Mouse (Mus musculus) forebrain, embryonic 14.5 days (tissue): ENCODE data around the gene Angptl8. TPM values are rescaled to one million over a fixed set of nuclear protein-coding genes. Genes with fewer than 3 reads are reported as not detected.

Experiments
- ATAC-seq: fragments of 200-750 bp; cut with Nextera tagmentation; 2 replicates; pipeline ENCODE4 v1.8.0; 2017; ENCODE audit warnings: mild to moderate bottlenecking, moderate library complexity
- DNase-seq: peaks from one replicate; pipeline ENCODE4 v3.0.0-alpha.2; 2015; ENCODE audit warnings: low spot score
- H3K27ac ChIP-seq: fragments of 300-500 bp; sonication (generic); 2 replicates; pipeline ENCODE4 v1.5.1; 2014; ENCODE audit warnings: low read depth, mild to moderate bottlenecking, control low read depth, low read length, moderate library complexity
- H3K27me3 ChIP-seq: fragments of 300-500 bp; sonication (generic); replicated peaks from 2 replicates; pipeline ENCODE4 v1.6.1; 2014; ENCODE audit warnings: low read length, control low read depth, mixed read lengths; ENCODE audit not compliant: control insufficient read depth, insufficient read depth
- H3K36me3 ChIP-seq: fragments of 300-500 bp; sonication (generic); 2 replicates; pipeline ENCODE4 v1.6.1; 2014; ENCODE audit warnings: low read length, control low read depth; ENCODE audit not compliant: control insufficient read depth, insufficient read depth
- H3K4me1 ChIP-seq: fragments of 300-500 bp; sonication (generic); 2 replicates; pipeline ENCODE4 v1.6.1; 2014; ENCODE audit warnings: antibody characterized with exemption, low read length, control low read depth; ENCODE audit not compliant: control insufficient read depth, insufficient read depth
- H3K4me2 ChIP-seq: fragments of 300-500 bp; sonication (generic); 2 replicates; pipeline ENCODE4 v1.6.1; 2014; ENCODE audit warnings: mild to moderate bottlenecking, control low read depth, low read length
- H3K4me3 ChIP-seq: fragments of 300-500 bp; sonication (generic); 2 replicates; pipeline ENCODE4 v1.5.1; 2014; ENCODE audit warnings: low read depth, low read length, control low read depth
- H3K9ac ChIP-seq: fragments of 300-500 bp; sonication (generic); 2 replicates; pipeline ENCODE4 v1.6.1; 2014; ENCODE audit warnings: mild to moderate bottlenecking, low read length, control low read depth, moderate library complexity
- H3K9me3 ChIP-seq: fragments of 300-500 bp; sonication (generic); replicated peaks from 2 replicates; pipeline ENCODE4 v1.6.1; 2016; ENCODE audit warnings: low read length, control low read depth, mixed read lengths; ENCODE audit not compliant: control insufficient read depth
- WGBS: fragments of 180-500 bp; shearing (Covaris S2); extraction: QIAGEN DNeasy Blood & Tissue Kit; methylation state at CpG from one replicate; pipeline ENCODE4 v1.1.7; 2014; 5-methylcytosine and 5-hydroxymethylcytosine counted together
- polyA plus RNA-seq: library from polyadenylated mRNA; unstranded; fragments of >200 nt; fragmentation: Nextera tagmentation; extraction: Ambion mirVana; gene quantifications from 2 replicates; pipeline ENCODE4 v1.2.1, GENCODE M21; 2014

Gene Angptl8
- polyA plus RNA-seq, 1 experiment from 2014 or later, result not detected

- no peaks in the 10 kb centered on the region for H3K27me3 ChIP-seq
- no peak overlapping the region for H3K4me3 ChIP-seq
- 89% methylated on average over 12 of the region's 12 CpGs for WGBS
- no peaks in the 10 kb centered on the region for H3K4me1 ChIP-seq
- H3K9me3 ChIP-seq, result no peaks in the 10 kb centered on the region
- no peak overlapping the region for H3K27ac ChIP-seq
- no peak overlapping the region for H3K9ac ChIP-seq
- ATAC-seq, result no peak
- H3K36me3 ChIP-seq, result no peaks in the 10 kb centered on the region
- DNase-seq, result no peak
- H3K4me2 ChIP-seq, result no peak overlapping the region
Observed at GRCm38 (mm10) chr9:21820183-21820582, 15.1 kb upstream of the Angptl8 start.

- 81% methylated on average over 6 of the region's 6 CpGs for WGBS
Observed at GRCm38 (mm10) chr9:21822686-21823085, 12.6 kb upstream of the Angptl8 start.

GRCm38 (mm10) chr9:21823957-21824356 is 11.4 kb upstream of the Angptl8 start:
- 68% methylated on average over 4 of the region's 4 CpGs for WGBS
- H3K9me3 ChIP-seq, result no peaks in the 10 kb centered on the region
- no peak overlapping the region for H3K27ac ChIP-seq
- DNase-seq (no peak), ATAC-seq (no peak)
- no peaks in the 10 kb centered on the region for H3K27me3 ChIP-seq
- no peak overlapping the region for H3K9ac ChIP-seq
- H3K4me1 ChIP-seq, result no peaks in the 10 kb centered on the region
- no peaks in the 10 kb centered on the region for H3K36me3 ChIP-seq
- H3K4me2 ChIP-seq, result no peak overlapping the region
- no peak overlapping the region for H3K4me3 ChIP-seq

More at GRCm38 (mm10) chr9:21822686-21823085, 12.6 kb upstream of the Angptl8 start:
- Histone ChIP-seq H3K9ac (no peak overlapping the region), H3K4me3 (no peak overlapping the region), H3K27ac (no peak overlapping the region), H3K9me3 (no peaks in the 10 kb centered on the region), H3K27me3 (no peaks in the 10 kb centered on the region), H3K4me2 (no peak overlapping the region), H3K4me1 (no peaks in the 10 kb centered on the region), H3K36me3 (no peaks in the 10 kb centered on the region)
- no peak for ATAC-seq
- no peak for DNase-seq

GRCm38 (mm10) chr9:21824366-21824765 is 10.9 kb upstream of the Angptl8 start:
- no peak for ATAC-seq
- no peaks in the 10 kb centered on the region for H3K9me3 ChIP-seq
- H3K27me3 ChIP-seq, result no peaks in the 10 kb centered on the region
- no peaks in the 10 kb centered on the region for H3K36me3 ChIP-seq
- H3K4me3 ChIP-seq, result no peak overlapping the region
- 66% methylated on average over 10 of the region's 10 CpGs for WGBS
- H3K4me1 ChIP-seq, result no peaks in the 10 kb centered on the region
- no peak overlapping the region for H3K4me2 ChIP-seq
- no peak for DNase-seq
- no peak overlapping the region for H3K9ac ChIP-seq
- H3K27ac ChIP-seq, result no peak overlapping the region

GRCm38 (mm10) chr9:21829834-21830460 is 5.4 kb upstream of the Angptl8 start:
- no peak for DNase-seq

GRCm38 (mm10) chr9:21830461-21830850 is 4.9 kb upstream of the Angptl8 start:
- ATAC-seq (no peak), DNase-seq (no peak)
- Histone ChIP-seq H3K36me3 (no peaks in the 10 kb centered on the region), H3K4me2 (no peak overlapping the region), H3K9ac (no peak overlapping the region), H3K27ac (no peak overlapping the region), H3K4me3 (no peak overlapping the region), H3K4me1 (no peaks in the 10 kb centered on the region), H3K9me3 (no peaks in the 10 kb centered on the region), H3K27me3 (no peaks in the 10 kb centered on the region)
- WGBS, result 72% methylated on average over 5 of the region's 5 CpGs

More at GRCm38 (mm10) chr9:21829834-21830460, 5.4 kb upstream of the Angptl8 start:
- Histone ChIP-seq H3K9me3 (no peaks in the 10 kb centered on the region), H3K36me3 (no peaks in the 10 kb centered on the region), H3K27ac (no peak overlapping the region), H3K27me3 (no peaks in the 10 kb centered on the region), H3K4me2 (no peak overlapping the region), H3K9ac (no peak overlapping the region), H3K4me3 (no peak overlapping the region), H3K4me1 (no peaks in the 10 kb centered on the region)
- WGBS, result 90% methylated on average over 14 of the region's 14 CpGs
- no peak for ATAC-seq

GRCm38 (mm10) chr9:21830936-21831335 is 4.4 kb upstream of the Angptl8 start:
- Histone ChIP-seq H3K9me3 (no peaks in the 10 kb centered on the region), H3K36me3 (no peaks in the 10 kb centered on the region), H3K27ac (no peak overlapping the region), H3K4me2 (no peak overlapping the region), H3K4me3 (no peak overlapping the region), H3K27me3 (no peaks in the 10 kb centered on the region), H3K4me1 (no peaks in the 10 kb centered on the region), H3K9ac (no peak overlapping the region)
- DNase-seq (no peak), ATAC-seq (no peak)
- WGBS, result 85% methylated on average over 11 of the region's 11 CpGs

GRCm38 (mm10) chr9:21831558-21832240 is 3.6 kb upstream of the Angptl8 start:
- ATAC-seq (no peak), DNase-seq (no peak)
- WGBS, result 88% methylated on average over 20 of the region's 20 CpGs
- H3K36me3 ChIP-seq, result no peaks in the 10 kb centered on the region
- H3K27ac ChIP-seq, result no peak overlapping the region
- H3K9me3 ChIP-seq, result no peaks in the 10 kb centered on the region
- H3K4me2 ChIP-seq, result no peak overlapping the region
- no peak overlapping the region for H3K4me3 ChIP-seq
- H3K9ac ChIP-seq, result no peak overlapping the region
- no peaks in the 10 kb centered on the region for H3K27me3 ChIP-seq
- no peaks in the 10 kb centered on the region for H3K4me1 ChIP-seq

GRCm38 (mm10) chr9:21837690-21838089 is 2.4 kb downstream of the Angptl8 start:
- no peak overlapping the region for H3K27ac ChIP-seq
- WGBS, result 95% methylated on average over 2 of the region's 2 CpGs
- ATAC-seq, result no peak

More at GRCm38 (mm10) chr9:21837690-21838089, 2.4 kb downstream of the Angptl8 start:
- H3K4me3 ChIP-seq, result no peak overlapping the region
- H3K36me3 ChIP-seq, result no peaks in the 10 kb centered on the region
- no peaks in the 10 kb centered on the region for H3K27me3 ChIP-seq
- H3K9ac ChIP-seq, result no peak overlapping the region
- no peak for DNase-seq
- H3K9me3 ChIP-seq, result no peaks in the 10 kb centered on the region
- H3K4me1 ChIP-seq, result no peaks in the 10 kb centered on the region
- H3K4me2 ChIP-seq, result no peak overlapping the region
